28 mouse cellular contexts compared by ENCODE assay signal in genomic region chr10:89565301-89566022, GRCm38 (mm10). TPM values are rescaled to one million over a fixed set of nuclear protein-coding genes. Genes with fewer than 3 reads are reported as not detected.
"Had no signal": no experiment of that assay in that cellular context is flagged by ENCODE, and none has a peak within 500 bp of the region (broad histone marks: within the 10 kb centered on the region; RNA-seq: fewer than 3 reads in every experiment).

No protein-coding gene starts in this region.

- DNase-seq: gastrocnemius, adult 2 months; gastrocnemius, postnatal 10 days; gastrocnemius, postnatal 25 days; heart, adult 2 months; heart, postnatal 10 days; heart, postnatal 4 days; kidney, adult 18-20 months; kidney, postnatal 14 days; kidney, postnatal 4 days; layer of hippocampus, adult 9-11 months; layer of hippocampus, postnatal 36 days; left cerebral cortex, postnatal 4 days; lung, adult 18-20 months had no signal

- H3K27me3 ChIP-seq: hindbrain, embryonic 12.5 days; limb, embryonic 13.5 days; limb, embryonic 15.5 days had no signal

- H3K36me3 ChIP-seq: hindbrain, embryonic 10.5 days; hindbrain, embryonic 12.5 days; limb, embryonic 13.5 days; limb, embryonic 15.5 days had no signal

- H3K9ac ChIP-seq: hindbrain, embryonic 12.5 days; hindbrain, embryonic 14.5 days; limb, embryonic 13.5 days; limb, embryonic 15.5 days; liver, embryonic 14.5 days had no signal

- H3K4me1 ChIP-seq: hindbrain, embryonic 10.5 days; hindbrain, embryonic 12.5 days; limb, embryonic 13.5 days; limb, embryonic 15.5 days had no signal

- H3K9me3 ChIP-seq: hindbrain, embryonic 10.5 days; limb, embryonic 13.5 days; limb, embryonic 15.5 days had no signal

- H3K27ac ChIP-seq: gastrocnemius, adult 2 months; heart, adult 2 months; hindbrain, embryonic 10.5 days; hindbrain, embryonic 12.5 days; hindbrain, embryonic 14.5 days; kidney, postnatal 0 days; limb, embryonic 13.5 days; limb, embryonic 15.5 days; liver, embryonic 14.5 days had no signal

- H3K4me2 ChIP-seq: heart, embryonic 11.5 days; hindbrain, embryonic 12.5 days; hindbrain, embryonic 14.5 days; limb, embryonic 13.5 days; limb, embryonic 15.5 days had no signal

- H3K4me3 ChIP-seq: gastrocnemius, adult 2 months; heart, adult 2 months; hindbrain, embryonic 10.5 days; hindbrain, embryonic 12.5 days; limb, embryonic 13.5 days; limb, embryonic 15.5 days had no signal

- ATAC-seq: forebrain, embryonic 16.5 days; hindbrain, embryonic 16.5 days; inflammation-experienced regulatory T-cells, adult 6 months; intestine, embryonic 16.5 days had no signal

RNA-seq across cellular contexts. Expression of gene Nr1h4, which starts 32.1 kb away (rescaled TPM):
- total RNA-seq: gastrocnemius, postnatal 10 days; gastrocnemius, postnatal 25 days; granulocyte monocyte progenitor cell, adult 5-6 weeks had no signal
- polyA plus RNA-seq: hindbrain, embryonic 10.5 days; hindbrain, embryonic 12.5 days; inflammation-experienced regulatory T-cells, adult 6 months; limb, embryonic 11.5 days; limb, embryonic 13.5 days had no signal

RNA-seq across cellular contexts. Expression of gene Slc17a8, which starts 55.6 kb away (rescaled TPM):
- total RNA-seq: gastrocnemius, adult 2 months; gastrocnemius, postnatal 25 days; granulocyte monocyte progenitor cell, adult 5-6 weeks; heart, adult 2 months; heart, postnatal 10 days; heart, postnatal 25 days; heart, postnatal 4 days had no signal
- polyA plus RNA-seq: heart, adult 2 months; limb, embryonic 11.5 days; limb, embryonic 13.5 days had no signal
